Mouse (Mus musculus): ENCODE data around the gene Scube3.

Gene Scube3

GRCm38 (mm10) chr17:28133193-28133592 is 8.7 kb upstream of the Scube3 start:
- no peak for DNase-seq (ENCODE audit: low spot score in 2 of 2)

GRCm38 (mm10) chr17:28135496-28135895 is 6.4 kb upstream of the Scube3 start:
- DNase-seq (ENCODE audit: low spot score in 2 of 2): no peak

DNA sequence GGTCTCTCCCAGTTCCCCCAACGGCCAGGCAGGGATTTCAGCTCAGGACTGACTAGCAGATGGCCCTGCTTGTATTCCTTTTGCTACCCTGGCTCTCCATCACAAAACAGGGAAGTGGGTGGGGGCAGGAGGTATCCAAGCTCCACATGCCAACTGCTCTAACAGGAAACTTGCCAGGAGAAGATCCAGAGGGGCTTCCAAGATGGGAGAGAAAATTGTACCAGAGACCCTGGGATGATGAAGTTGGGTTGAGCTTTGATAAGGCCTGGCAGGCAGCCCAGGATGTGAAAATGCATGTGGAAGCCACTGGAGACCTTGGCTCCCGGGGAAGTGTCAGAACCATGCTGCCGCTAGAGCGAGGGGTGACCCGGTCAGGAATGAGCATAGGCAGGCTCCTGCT is 5.7 kb upstream of the Scube3 start:
- no peak for DNase-seq (ENCODE audit: low spot score in 2 of 2)

GRCm38 (mm10) chr17:28138013-28138412 is 3.9 kb upstream of the Scube3 start:
- no peak for DNase-seq (ENCODE audit: low spot score in 2 of 2)

GRCm38 (mm10) chr17:28138685-28139084 is 3.3 kb upstream of the Scube3 start:
- no peak for DNase-seq (ENCODE audit: low spot score in 2 of 2)

- DNase-seq (ENCODE audit: low spot score in 2 of 2): no peak
These were observed 1.3 kb upstream of the Scube3 start for GRCm38 (mm10) chr17:28140431-28141204.

DNA sequence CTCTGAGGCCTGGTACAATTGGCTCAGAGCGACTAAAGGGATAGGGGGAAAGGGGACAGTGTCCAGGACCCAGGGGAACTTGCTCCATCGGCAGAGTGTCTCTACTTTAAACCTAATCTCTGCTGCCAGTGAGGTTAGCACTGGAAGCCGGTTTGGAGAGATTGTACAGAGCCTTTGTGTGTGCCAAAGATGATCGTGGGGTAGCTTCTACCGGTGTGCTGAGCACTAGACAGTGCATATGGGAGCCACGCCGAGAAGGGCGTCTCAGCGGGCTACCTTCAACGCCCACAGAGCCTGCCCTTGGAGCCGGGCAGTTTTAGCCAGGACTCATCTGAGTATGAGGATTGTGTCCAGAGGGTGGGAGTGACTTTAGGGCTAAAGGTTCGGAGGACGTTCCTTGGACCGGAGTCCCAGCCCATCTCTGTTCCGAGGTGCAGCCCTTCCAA is 713 bp upstream of the Scube3 start:
- DNase-seq (ENCODE audit: low spot score in 2 of 2): no peak

DNA sequence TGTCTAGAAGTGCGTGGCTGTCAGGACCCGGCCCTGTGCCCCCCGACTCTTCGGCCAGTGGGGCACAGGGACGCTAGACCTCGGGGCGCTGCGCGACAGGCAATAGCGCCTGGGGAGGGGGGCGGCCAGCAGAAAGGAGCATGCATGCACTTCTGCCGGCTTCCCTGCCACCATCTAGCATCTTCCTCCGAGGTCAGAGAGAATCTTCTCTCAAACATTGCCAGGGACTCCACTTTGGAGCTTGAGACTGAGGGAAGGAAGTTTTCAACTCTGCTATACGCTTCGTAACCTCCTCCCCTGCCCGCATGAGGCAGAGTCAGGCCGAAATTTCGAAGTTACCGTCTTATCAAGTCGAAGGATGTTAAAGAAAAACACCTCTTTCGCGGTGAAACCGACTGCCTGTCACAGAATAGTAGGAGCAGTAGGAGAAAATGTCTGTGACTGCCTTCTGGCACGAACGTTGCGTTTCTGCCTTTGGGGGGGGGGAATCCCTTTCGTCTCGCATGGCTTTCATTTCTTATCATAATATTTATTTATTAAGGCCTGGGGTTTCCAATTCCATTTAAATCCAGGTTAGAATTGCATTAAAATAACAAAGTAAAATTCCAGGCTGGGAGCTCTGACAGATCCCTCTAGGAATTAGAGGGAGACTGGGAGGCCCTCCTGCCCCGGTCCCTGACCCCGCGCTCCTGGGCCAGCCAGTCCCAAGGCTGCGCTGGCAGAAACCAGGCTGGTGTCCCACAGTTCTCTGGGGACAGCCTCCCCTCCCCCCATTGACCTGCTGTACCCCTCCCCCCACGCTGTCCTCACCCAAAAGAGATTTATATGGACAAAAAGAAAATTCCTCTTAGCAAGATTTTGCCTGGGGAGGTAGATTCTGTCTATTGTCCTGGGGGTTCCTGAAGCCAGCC is 1.0 kb downstream of the Scube3 start:
- DNase-seq (ENCODE audit: low spot score in 2 of 2): no peak

DNA sequence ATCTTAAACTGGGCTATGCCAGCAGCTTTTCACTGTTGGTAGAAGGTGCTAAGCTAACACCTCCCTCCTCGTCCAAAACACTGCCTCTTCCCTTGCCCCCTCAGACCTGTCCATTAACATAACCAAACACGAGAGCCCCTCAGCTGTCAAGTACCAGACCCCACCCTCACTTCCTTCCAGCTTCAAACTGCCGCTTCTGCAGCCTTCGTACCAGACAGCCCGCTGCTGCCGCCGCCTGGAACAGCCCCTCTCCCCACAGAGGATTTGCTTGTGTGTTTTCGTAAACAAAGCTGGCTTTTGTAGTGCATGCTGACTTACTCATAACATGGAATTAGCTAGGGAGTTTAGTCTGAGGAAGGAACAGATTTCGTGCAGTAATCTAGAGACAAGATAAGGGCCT is 1.8 kb downstream of the Scube3 start:
- no peak for DNase-seq (ENCODE audit: low spot score in 2 of 2)

GRCm38 (mm10) chr17:28144241-28144640 is 2.3 kb downstream of the Scube3 start:
- no peak for DNase-seq (ENCODE audit: low spot score in 2 of 2)

DNA sequence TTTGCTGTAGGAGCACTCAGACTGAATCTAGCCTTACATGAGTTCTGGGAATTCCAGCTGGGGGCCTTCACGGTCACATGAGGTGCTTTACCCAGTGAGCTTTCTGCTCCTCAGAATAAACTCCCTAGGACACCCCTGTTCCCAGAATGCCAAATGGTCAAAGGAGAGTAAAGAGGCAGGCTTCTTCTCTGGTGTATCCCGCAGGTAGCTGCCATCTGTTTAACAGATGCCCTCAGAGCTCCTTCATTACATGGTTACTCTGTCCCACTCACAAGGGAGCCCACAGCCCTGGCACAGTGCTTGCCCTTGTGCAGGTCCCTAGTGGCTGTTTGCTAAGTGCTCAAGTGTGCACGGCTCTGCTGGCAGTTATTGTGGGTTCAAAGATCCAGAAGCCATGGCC is 6.3 kb downstream of the Scube3 start:
- no peak for DNase-seq (ENCODE audit: low spot score in 2 of 2)

- DNase-seq (ENCODE audit: low spot score in 2 of 2): no peak
These were observed 7.8 kb downstream of the Scube3 start for GRCm38 (mm10) chr17:28149734-28150133.

GRCm38 (mm10) chr17:28150456-28150855 is 8.5 kb downstream of the Scube3 start:
- DNase-seq (ENCODE audit: low spot score in 2 of 2): no peak

- no peak for DNase-seq (ENCODE audit: low spot score in 2 of 2)
These were observed 11.2 kb downstream of the Scube3 start for GRCm38 (mm10) chr17:28153095-28153494.

DNA sequence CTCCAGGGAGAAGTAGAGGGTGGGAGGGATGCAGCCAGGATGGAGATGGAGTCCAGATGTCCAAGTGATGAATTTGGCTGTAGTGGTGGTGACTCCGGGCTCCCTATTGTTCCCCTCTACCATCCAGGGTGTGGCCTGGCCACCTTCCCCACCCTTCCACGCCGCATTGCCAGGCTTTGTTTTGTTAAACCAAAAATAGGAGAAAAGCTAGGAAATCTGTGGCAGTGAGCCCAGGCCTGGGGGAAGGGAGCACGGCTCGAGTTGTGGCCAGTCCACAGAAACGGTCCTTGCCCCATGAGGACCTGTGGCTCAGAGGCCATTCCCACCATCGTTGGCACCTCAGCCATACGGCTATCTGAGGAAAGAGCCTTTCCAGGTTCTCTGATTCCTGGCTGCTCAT is 13.0 kb downstream of the Scube3 start:
- DNase-seq (ENCODE audit: low spot score in 2 of 2): no peak

DNA sequence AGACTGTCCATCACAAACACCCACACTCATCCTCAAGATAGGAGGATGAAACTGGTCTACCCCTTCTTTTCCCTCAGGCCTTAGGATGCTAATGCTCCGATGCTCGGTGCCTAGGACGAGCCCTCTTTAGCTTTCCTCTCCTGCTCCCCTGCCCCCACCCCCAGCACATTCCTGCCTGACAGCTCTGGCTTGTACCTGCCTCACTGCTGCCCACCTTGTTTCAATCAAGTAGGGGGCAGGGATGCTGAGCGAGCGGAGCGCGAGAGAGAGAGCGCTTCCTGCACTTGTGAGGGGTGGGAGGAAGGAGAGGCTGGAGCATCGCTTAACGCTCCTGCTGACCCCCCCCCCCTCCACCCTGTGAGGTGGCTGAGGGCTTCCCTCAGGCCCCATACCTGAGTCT is 18.4 kb downstream of the Scube3 start:
- no peak for DNase-seq (ENCODE audit: low spot score in 2 of 2)

- DNase-seq (ENCODE audit: low spot score in 2 of 2): no peak
These were observed 19.5 kb downstream of the Scube3 start for GRCm38 (mm10) chr17:28161310-28161881.

DNA sequence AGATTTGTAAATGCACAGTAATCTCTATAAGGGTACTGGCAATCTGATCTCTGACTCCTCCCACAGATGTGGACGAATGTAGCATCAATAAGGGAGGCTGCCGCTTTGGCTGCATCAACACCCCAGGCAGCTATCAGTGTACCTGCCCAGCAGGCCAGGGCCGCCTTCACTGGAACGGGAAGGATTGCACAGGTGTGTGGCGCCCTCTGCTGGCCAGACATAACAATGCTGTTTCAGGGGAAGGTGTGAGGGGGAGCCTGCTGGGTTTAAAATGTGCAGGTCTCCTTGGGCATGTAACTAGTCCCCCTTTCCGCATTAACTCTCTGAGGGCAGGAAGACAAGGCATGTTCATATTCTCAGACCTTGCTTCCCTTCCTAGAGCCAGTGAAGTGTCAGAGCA is 21.7 kb downstream of the Scube3 start:
- no peak for DNase-seq (ENCODE audit: low spot score in 2 of 2)

DNA sequence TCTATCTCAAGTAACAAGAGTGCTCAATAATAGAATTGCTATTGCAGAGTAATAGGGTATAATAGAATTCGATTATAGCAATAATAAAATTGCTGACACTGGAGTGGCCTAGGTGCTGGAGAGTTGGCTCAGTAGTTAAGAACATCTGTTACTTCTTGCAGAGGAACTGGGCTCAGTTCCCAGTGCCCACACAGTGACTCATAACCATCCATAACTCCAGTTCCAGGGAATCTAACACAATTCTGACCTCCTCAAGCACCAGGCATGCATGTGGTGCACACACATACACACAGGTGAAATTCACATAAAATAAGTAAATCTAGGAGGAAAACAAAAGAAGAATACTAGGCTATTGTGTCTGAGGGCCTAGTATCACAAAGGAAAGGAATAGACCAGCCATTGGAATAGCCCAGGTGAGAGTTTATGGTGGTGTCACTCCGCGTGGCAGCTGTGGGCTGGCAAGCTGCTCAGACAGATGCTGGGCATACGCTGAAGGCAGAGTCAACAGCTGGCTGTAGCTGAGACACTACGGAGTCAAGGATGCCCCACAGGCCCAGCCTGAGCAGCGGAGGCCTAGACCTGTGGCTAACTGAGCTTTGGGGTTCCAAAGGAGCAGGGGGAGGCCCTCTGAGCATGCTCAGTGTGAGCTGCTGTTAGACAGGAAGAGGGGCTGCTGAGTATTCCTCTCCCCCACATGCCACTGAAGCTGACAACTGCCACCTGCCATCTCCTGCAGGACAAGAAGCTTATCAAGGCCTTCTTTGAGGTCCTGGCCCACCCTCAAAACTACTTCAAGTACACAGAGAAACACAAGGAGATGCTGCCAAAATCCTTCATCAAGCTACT is 28.7 kb downstream of the Scube3 start:
- peak in 1 of 2 experiments; percentile 48 for DNase-seq (ENCODE audit: low spot score in 2 of 2)

DNA sequence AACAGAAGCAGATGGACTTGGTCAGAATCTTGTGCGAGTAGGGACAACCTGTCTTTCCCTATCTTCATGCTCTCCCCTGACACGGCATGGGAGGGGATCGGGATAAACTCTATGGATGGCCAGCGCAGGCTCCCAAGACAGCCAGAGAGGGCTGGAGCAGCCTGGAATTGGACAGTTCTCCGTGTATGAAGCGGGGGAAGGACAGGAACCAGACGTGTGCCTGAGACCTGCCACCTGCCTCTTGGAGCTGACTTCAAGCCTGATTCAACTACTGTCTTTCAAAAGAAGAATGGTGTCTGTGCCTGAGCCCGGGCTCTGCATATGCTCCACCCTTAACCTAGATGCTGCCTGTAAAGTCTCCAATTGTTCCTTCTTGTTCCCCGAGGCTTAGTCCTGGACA is 30.7 kb downstream of the Scube3 start:
- no peak for DNase-seq (ENCODE audit: low spot score in 2 of 2)

DNA sequence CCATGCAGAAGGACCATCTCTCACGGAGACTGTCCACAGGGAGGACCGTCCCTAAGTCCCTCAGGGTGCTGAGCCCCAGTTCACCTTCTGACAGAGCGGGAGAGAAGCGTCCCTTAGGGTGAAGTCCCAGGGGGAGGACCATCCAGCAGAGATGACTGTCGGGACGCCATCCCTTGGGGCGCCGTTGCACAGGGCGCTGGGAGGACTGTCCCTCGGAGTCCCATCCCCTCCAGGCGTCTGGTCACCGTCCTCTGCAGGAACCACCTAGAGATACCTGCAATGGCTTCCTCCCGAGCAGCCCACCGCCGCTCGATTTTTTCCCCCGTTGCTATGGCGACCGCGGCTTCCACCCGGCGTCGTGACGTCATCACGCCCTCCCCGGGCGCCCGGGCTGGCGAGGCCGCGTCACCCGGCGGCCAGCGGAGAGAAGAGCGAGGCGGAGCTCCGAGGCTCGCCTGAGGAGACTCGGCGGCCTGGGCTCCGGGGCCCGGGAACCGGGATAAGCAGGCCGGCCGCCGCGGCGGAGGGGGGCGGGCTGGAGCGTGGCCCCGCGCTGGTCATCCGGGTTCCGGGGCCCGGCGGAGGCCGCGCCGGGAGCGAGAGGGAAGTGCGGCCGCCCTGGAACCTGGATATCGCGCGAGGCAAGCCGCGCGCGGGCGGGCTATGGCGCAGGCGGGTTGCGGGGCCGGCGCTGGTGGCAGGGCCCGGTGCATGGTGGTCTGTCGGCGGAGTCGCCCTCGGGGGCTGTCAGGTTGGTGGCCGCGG is 35.0 kb downstream of the Scube3 start, which contains the start of gene Zfp523:
Gene Zfp523 (plus strand): TSS at position 355 of the 765 bp plus-strand sequence.
- peak; percentile 82 to 84 for DNase-seq (ENCODE audit: low spot score in 2 of 2)

Data from right cerebral cortex, postnatal 36 days (tissue).